Mouse (Mus musculus): Measurements from ENCODE around the gene Ctdspl2. TPM values are rescaled to one million over a fixed set of nuclear protein-coding genes. Genes with fewer than 3 reads are reported as not detected.
"Not testable (repeated sequence)": the region's sequence is repeated elsewhere in the genome, so short reads cannot be mapped to it uniquely, and the experiment has no call there.

Ctdspl2 gene
- 53.2 and 62.8 TPM in 2 replicates for polyA plus RNA-seq (2016; fragmentation: Nextera tagmentation; extraction: Ambion mirVana)

DNA sequence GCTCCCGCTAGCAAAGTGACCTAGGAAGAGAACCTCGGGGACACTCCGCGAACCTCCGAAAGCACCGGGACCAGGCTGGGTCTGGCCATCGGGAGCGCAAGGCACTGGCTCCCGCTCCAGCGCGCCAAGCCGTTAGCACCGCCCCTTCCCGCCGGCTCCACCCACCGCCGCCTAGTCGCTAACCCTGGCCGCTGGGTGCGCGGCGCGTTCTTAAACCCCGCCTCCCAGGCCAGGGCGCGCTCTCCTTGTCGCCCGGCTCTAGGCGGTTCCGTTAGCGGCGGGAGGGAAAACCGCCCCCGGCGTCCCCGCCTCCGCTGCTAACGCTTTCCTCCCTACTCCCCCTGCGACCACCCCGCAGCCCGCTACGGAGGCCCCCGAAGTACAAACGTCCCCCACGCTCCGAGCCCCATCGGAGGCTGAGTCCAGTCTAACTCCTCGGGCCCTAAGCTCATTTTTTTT is at the start of gene Ctdspl2, which contains the start of gene Mageb3:
Ctdspl2 (plus strand) TSS at position 237 of the 459 bp plus-strand sequence.
Mageb3 (minus strand) TSS at position 328 of the 459 bp plus-strand sequence.
- peak; percentile 97 for ATAC-seq (ENCODE audit: low FRiP score, low read depth)
- Histone ChIP-seq H3K27me3 (peaks cover 8% of the 10 kb centered on the region; the same call in 1 of the 2 replicates), H3K36me3 (no peaks in the 10 kb centered on the region), H3K4me3 (peak within 1 kb of the TSS; percentile 96), H3K4me2 (replicated peaks) (peak within 1 kb of the TSS; percentile 80), H3K9me3 (no peaks in the 10 kb centered on the region), H3K27ac (replicated peaks) (peak within 1 kb of the TSS; percentile 91), H3K9ac (replicated peaks) (peak within 1 kb of the TSS; percentile 96), H3K4me1 (peaks cover 23% of the 10 kb centered on the region)
- under 1% methylated on average over 48 of the region's 48 CpGs for WGBS

- H3K4me2 ChIP-seq (replicated peaks) = no peak overlapping the region
- H3K9ac ChIP-seq (replicated peaks) = no peak overlapping the region
- no peak for ATAC-seq (ENCODE audit: low FRiP score, low read depth)
- no peak overlapping the region for H3K4me3 ChIP-seq
- H3K36me3 ChIP-seq = peaks cover 23% of the 10 kb centered on the region
- H3K27me3 ChIP-seq = no peaks in the 10 kb centered on the region
- no peaks in the 10 kb centered on the region for H3K9me3 ChIP-seq
- 90% methylated on average over 3 of the region's 3 CpGs for WGBS
- no peaks in the 10 kb centered on the region for H3K4me1 ChIP-seq
- no peak overlapping the region for H3K27ac ChIP-seq (replicated peaks)
Measured at GRCm38 (mm10) chr2:121909975-121910374, 45.8 kb upstream of the Ctdspl2 start.

DNA sequence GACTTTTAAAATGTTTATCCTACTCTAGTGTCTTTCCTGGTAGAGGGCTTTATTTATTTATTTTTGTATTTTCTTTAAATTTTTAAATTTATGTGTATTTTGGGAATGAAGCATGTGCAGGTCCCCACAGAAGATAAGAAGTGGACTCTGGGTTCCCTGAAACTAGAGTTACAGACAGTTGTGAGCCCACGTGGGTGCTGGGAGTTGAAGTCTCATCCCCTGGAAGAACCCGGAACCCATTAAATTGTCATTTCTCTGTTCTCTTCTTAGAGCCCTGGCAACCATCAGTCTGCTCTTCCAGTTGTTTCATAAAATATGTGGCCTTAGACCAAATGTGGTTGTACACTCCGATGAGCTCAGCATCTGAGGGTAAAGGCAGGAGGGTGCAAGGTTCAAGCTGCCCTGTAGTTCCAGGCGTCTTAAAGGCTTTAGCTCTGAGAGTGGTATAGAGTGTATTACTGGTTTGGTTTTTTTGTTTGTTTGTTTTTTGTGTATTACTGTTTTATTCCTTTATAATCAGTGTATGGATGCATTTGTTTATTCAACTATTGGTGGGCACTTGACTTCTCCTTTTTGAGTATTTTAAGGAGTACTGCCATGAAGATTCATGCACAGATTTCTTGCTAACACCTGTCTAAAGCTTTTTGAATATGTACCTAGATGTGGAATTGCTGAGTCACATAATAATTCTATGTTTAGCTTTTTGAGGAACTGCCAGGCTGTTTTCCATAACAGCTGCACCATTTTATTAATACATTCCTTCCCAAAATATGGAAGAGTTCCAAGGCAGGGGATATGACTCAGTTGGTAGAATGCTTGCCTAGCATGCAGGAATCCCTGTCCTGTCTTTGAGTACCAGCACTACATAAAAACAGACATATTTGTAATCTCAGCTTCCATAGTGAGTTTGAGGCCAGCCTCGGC is 39.5 kb upstream of the Ctdspl2 start:
- 89% methylated on average over 5 of the region's 5 CpGs for WGBS
- H3K9ac ChIP-seq (replicated peaks) = no peak overlapping the region
- no peaks in the 10 kb centered on the region for H3K4me1 ChIP-seq
- no peaks in the 10 kb centered on the region for H3K9me3 ChIP-seq
- H3K27ac ChIP-seq (replicated peaks) = no peak overlapping the region
- no peak for ATAC-seq (ENCODE audit: low FRiP score, low read depth)
- H3K36me3 ChIP-seq = peaks cover 14% of the 10 kb centered on the region
- H3K4me3 ChIP-seq = no peak overlapping the region
- H3K27me3 ChIP-seq = no peaks in the 10 kb centered on the region
- no peak overlapping the region for H3K4me2 ChIP-seq (replicated peaks)

DNA sequence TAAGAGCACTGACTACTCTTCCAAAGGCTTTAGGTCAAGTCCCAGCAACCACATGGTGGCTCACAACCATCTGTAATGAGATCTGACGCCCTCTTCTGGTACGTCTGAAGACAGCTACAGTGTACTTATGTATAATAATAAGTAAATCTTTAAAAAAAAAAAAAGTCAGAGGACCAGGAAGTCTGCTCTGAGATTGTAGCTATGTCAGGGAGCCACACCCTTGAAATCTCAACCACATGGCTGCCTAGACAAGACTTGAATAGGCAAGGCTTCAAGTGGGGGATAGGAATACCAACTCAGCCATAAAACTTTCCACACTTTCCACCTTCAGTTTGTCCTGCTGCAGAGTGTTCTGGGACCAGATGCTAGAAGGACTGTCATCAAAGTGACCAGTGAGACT is 18.2 kb upstream of the Ctdspl2 start:
- not testable (repeated sequence) for ATAC-seq (ENCODE audit: low FRiP score, low read depth); H3K4me3 ChIP-seq; H3K27ac ChIP-seq (replicated peaks); H3K4me1 ChIP-seq; H3K36me3 ChIP-seq; H3K4me2 ChIP-seq (replicated peaks); H3K9ac ChIP-seq (replicated peaks); H3K9me3 ChIP-seq; H3K27me3 ChIP-seq
- 79% methylated on average over 2 of the region's 2 CpGs for WGBS

DNA sequence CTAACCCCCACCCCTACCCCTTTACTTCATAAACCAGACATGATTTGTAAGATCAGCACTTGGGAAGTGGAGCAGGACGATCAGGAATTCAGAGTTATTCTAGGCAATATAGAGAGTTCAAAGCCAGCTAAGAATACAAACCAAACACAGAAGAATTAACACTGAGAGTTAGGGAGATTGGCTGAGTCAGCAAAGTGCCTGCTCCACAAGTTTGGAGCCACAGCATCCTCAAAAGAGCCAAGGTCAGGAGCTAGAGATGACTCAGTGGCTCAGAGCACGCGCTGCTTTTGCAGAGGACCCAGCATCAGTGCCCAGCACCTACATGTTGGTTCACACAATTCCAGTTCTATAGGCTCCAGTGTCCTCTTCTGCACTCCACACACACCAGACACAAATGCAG is 12.4 kb upstream of the Ctdspl2 start:
- Histone ChIP-seq H3K4me2 (replicated peaks) (no peak overlapping the region), H3K9ac (replicated peaks) (no peak overlapping the region), H3K27me3 (no peaks in the 10 kb centered on the region), H3K9me3 (no peaks in the 10 kb centered on the region), H3K27ac (replicated peaks) (no peak overlapping the region), H3K4me1 (no peaks in the 10 kb centered on the region), H3K36me3 (no peaks in the 10 kb centered on the region), H3K4me3 (no peak overlapping the region)
- no peak for ATAC-seq (ENCODE audit: low FRiP score, low read depth)
- 83% methylated on average over 3 of the region's 3 CpGs for WGBS

GRCm38 (mm10) chr2:121954971-121955656 is 687 bp upstream of the Ctdspl2 start:
- Histone ChIP-seq H3K36me3 (no peaks in the 10 kb centered on the region), H3K4me1 (peaks cover 23% of the 10 kb centered on the region), H3K9me3 (no peaks in the 10 kb centered on the region), H3K27ac (replicated peaks) (peak overlapping the region; percentile 91), H3K27me3 (peaks cover 8% of the 10 kb centered on the region; the same call in 1 of the 2 replicates), H3K9ac (replicated peaks) (peak overlapping the region; percentile 96), H3K4me2 (replicated peaks) (peak overlapping the region; percentile 80), H3K4me3 (peak overlapping the region; percentile 96)
- WGBS = 18% methylated on average over 10 of the region's 10 CpGs
- ATAC-seq (ENCODE audit: low FRiP score, low read depth) = no peak

GRCm38 (mm10) chr2:121956224-121957018 is 620 bp downstream of the Ctdspl2 start:
- Histone ChIP-seq H3K4me2 (replicated peaks) (peak overlapping the region; percentile 80), H3K9me3 (no peaks in the 10 kb centered on the region), H3K27me3 (peaks cover 8% of the 10 kb centered on the region; the same call in 1 of the 2 replicates), H3K4me3 (peak overlapping the region; percentile 96), H3K9ac (replicated peaks) (peak overlapping the region; percentile 96), H3K27ac (replicated peaks) (peak overlapping the region; percentile 91), H3K36me3 (no peaks in the 10 kb centered on the region), H3K4me1 (peaks cover 23% of the 10 kb centered on the region)
- under 1% methylated on average over 47 of the region's 47 CpGs for WGBS
- peak; percentile 94 for ATAC-seq (ENCODE audit: low FRiP score, low read depth)

DNA sequence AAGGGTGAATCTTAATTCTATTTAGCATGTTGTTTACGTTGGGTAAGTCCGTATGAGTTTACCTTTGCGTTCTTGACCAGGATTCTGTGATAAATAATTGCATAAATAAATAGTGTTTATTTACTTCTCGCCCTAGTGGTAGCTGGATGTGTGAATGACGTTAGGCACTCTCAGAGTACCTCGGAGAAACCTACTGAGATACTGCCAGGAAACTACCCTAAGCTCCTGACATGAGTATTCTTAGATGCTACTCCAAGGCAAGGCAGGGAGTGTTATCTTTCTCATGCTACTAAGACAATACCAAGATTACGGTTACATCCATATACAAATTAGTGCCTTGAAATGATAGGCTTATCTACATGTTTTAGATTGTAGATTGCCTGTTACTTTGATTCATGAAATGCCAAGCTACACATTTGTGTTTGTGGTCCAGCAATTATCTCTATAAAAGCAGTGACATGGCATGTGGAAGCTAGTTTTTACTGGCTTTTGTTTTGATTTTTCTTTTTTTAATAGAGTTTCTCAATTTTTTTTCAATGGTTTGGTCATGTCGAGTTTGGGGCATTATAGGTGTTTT is 1.5 kb downstream of the Ctdspl2 start:
- Histone ChIP-seq H3K4me1 (peaks cover 23% of the 10 kb centered on the region), H3K36me3 (peaks cover 5% of the 10 kb centered on the region; the same call in 1 of the 2 replicates), H3K4me3 (peak overlapping the region; percentile 96), H3K9me3 (no peaks in the 10 kb centered on the region), H3K9ac (replicated peaks) (peak overlapping the region; percentile 96), H3K27ac (replicated peaks) (no peak overlapping the region), H3K4me2 (replicated peaks) (peak overlapping the region; percentile 80), H3K27me3 (peaks cover 8% of the 10 kb centered on the region; the same call in 1 of the 2 replicates)
- 16% methylated on average over 8 of the region's 8 CpGs for WGBS
- no peak for ATAC-seq (ENCODE audit: low FRiP score, low read depth)

DNA sequence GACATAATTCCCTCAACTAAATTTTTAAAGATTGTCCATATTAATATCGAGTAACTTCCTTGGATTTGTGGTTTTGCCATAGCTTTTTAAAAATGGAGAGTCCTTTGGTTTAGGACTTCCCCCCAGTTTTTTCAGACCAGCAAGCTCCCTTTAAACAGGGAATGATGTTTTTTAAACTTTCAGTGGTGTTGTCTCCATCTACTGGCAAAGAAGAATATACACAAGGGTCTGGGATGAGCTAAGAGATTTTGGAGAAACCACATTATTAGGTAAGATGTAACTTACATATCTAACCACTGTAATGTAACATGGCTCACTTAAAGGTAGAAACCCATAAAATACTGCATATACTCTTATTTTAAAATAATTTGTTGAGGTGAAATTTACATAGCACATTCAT is 39.9 kb downstream of the Ctdspl2 start:
- ATAC-seq (ENCODE audit: low FRiP score, low read depth) = no peak
- H3K27ac ChIP-seq (replicated peaks) = no peak overlapping the region
- H3K4me1 ChIP-seq = no peaks in the 10 kb centered on the region
- H3K4me3 ChIP-seq = no peak overlapping the region
- H3K36me3 ChIP-seq = peaks cover 38% of the 10 kb centered on the region
- 93% methylated on average over 1 of the region's 1 CpGs for WGBS
- no peaks in the 10 kb centered on the region for H3K9me3 ChIP-seq
- H3K27me3 ChIP-seq = no peaks in the 10 kb centered on the region
- no peak overlapping the region for H3K9ac ChIP-seq (replicated peaks)
- no peak overlapping the region for H3K4me2 ChIP-seq (replicated peaks)

- Histone ChIP-seq H3K4me3 (no peak overlapping the region), H3K9me3 (no peaks in the 10 kb centered on the region), H3K4me2 (replicated peaks) (no peak overlapping the region), H3K27me3 (no peaks in the 10 kb centered on the region), H3K27ac (replicated peaks) (no peak overlapping the region), H3K4me1 (no peaks in the 10 kb centered on the region), H3K36me3 (peaks cover 51% of the 10 kb centered on the region), H3K9ac (replicated peaks) (no peak overlapping the region)
- ATAC-seq (ENCODE audit: low FRiP score, low read depth) = no peak
- WGBS = 95% methylated on average over 3 of the region's 3 CpGs
Measured at GRCm38 (mm10) chr2:122008832-122009231, 53.0 kb downstream of the Ctdspl2 start.

GRCm38 (mm10) chr2:122011441-122011840 is 55.6 kb downstream of the Ctdspl2 start:
- H3K36me3 ChIP-seq = peaks cover 36% of the 10 kb centered on the region
- WGBS = 92% methylated on average over 7 of the region's 7 CpGs
- H3K4me2 ChIP-seq (replicated peaks) = no peak overlapping the region
- H3K9ac ChIP-seq (replicated peaks) = no peak overlapping the region
- H3K27ac ChIP-seq (replicated peaks) = no peak overlapping the region
- no peak overlapping the region for H3K4me3 ChIP-seq
- no peaks in the 10 kb centered on the region for H3K4me1 ChIP-seq
- no peaks in the 10 kb centered on the region for H3K9me3 ChIP-seq
- no peaks in the 10 kb centered on the region for H3K27me3 ChIP-seq
- ATAC-seq (ENCODE audit: low FRiP score, low read depth) = no peak
